Mouse (Mus musculus) adrenal gland, adult (tissue): ENCODE measurements at regions not wholly inside any gene's neighbourhood (a gene's known extent, or its start where the extent isn't known, plus 50 kb on each side); places are given as distances from the start of the nearest gene placed in this dataset.

ENCODE experiments used
- DNase-seq, 2 experiments: peaks; one replicate each; pipeline ENCODE4 v3.0.0; 2022 to 2023; ENCODE audit warnings: low spot score in 1 of 2; ENCODE audit not compliant: inconsistent age in 2 of 2

DNA sequence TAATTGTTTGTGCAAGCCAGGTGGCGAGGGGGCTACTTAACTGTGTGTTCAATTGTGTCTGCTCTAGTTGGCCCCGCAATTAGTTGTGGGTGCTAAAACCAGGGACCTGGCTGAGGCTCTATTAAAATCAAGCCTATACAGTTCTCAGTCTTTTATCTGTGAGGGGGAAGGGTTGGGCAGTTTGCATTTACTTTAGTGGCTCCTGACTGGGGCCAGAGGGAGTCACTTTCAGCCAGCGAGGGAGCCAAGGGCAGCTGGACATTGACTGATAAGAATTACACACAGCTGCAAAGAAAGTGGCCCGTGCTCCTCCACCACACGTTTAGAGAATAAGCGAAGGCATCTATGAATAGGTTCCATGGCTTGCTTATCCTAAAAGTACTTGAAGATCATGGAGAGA lies 403.1 kb upstream of the Nr2f2 start:
- no peak for DNase-seq

GRCm38 (mm10) chr7:70767697-70768096 lies 401.2 kb upstream of the Nr2f2 start:
- DNase-seq, result no peak

- DNase-seq, result no peak
Observed at GRCm38 (mm10) chr7:70756676-70757075, 390.1 kb upstream of the Nr2f2 start.

GRCm38 (mm10) chr7:70754826-70755225 lies 388.3 kb upstream of the Nr2f2 start:
- no peak for DNase-seq

DNA sequence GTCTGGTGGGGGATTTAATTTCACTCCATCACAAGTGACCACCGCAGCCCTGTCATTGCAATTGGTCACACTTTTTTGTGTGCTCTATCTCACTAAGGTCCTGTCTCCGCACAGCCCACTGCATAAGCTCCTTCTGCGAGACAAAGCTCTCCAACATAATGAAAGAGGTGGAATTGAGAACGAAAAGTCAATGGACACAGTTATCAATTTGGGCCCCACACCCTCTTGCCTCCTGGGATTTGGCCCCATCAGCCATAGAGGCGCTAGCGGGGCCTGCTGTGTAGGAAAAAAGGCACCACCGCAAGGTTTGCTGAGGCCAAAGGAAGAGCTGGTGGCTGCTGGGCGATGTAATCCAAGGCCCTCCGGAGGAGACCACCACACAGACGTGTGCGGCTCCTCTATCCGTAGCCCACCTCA lies 386.3 kb upstream of the Nr2f2 start:
- no peak for DNase-seq

DNA sequence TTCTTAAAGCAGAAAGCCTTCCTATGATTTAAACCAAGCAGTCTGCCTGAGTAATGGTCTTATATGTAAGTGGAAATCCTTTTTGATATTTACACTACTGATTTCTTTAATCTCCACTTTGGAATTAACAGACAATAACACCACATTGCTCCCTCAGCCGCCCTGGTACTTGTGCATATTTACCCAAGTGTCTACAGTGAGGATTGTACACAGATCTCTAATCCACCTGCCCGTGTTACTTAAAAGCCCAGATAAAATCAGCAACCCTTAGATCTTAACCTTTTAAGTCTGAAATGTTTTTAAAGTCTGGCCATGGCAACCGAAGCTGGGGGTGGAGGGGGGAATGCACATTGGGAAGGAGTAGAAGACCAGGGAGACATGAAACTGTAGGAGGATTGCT lies 382.3 kb upstream of the Nr2f2 start:
- DNase-seq, result no peak

GRCm38 (mm10) chr7:70748345-70748744 lies 381.8 kb upstream of the Nr2f2 start:
- DNase-seq, result no peak

DNA sequence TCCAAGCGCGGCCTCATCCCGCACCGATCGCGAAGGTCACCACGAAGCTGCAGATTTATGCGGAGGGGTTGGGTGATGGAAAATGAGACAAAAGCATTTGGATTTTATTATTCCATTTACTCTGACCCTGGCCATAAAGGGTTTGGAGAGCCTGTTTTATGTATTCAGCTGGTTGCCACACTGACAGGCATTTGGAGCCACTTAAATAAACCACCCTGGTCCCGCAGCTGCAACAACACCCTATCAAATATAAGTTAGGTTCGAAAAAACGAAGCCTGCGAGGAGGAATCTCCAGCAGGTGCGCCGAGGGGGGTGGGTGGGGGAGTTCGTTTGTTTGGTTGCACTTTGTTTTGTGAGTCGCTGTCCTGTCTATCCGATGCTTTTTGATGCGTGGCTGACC lies 377.8 kb upstream of the Nr2f2 start:
- no peak for DNase-seq

GRCm38 (mm10) chr7:70735591-70735990 lies 369.1 kb upstream of the Nr2f2 start:
- DNase-seq, result no peak

DNA sequence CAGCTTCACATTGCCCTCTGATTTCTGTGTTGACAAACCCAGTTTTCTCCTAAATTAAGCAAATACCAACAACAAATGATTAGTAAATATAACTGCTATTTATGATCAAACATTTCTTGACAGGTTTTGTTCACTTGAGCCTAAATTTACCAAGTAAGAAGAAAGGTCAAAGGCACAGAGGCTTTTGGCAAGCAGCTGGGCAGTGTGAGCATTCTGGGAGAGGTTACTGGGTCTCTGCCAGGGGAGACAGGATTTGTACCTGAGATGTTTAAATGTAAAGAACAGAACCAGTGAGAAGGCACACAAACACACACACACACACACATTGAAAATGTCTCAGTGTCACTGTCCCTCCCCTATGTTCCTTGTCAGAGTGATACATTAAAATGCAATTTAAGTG lies 367.0 kb upstream of the Nr2f2 start:
- no peak for DNase-seq

- no peak for DNase-seq
Observed at GRCm38 (mm10) chr7:70729896-70730295, 363.4 kb upstream of the Nr2f2 start.

DNA sequence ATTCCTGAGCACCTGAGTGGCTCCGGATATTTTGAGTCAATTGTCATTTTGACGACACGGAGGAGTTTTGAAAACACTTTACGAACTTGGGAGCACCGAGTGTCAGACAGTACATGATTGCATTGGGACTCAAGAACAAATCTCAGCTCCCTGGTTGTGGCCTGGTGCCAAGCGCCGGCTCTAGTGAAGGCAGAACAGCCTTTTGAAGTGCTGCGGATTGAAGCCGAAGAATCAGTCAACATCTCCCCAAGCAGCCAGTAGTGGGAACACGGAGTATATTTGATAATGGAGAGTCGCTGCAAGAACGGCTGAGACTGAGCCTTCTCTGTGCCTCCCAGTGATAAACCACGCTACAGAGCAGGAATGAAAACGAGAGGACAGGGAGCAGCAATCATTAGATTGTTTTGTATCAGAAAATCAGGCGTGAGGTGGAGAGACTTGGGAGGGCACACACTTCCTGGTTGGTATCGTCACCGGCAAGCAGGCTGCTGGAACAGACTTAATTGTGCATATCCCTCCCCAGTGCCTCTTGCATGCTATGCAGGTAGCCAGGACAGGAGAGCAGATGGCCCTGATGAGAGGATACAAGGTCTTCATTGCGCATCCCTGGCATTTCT lies 351.7 kb upstream of the Nr2f2 start:
- DNase-seq, result peak; percentile 31 to 61

DNA sequence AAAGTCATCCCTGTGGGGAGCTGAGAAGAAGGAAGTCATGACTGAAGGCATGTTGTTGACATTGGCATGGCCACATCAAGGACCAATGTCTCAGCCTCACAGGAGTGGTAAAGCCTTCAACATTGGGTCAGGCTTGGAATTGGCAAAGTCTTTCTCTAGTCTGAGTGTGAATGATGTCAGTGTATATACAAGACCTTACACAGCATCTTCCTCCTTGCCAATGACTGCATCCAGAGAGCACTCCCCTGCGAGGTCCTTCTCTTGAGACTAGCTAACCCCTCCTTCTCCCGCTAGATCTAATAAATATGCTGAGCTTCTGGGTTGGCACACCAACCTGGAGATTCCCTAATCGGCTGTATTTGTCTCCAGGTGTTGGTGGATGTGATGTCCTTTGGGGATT lies 351.1 kb upstream of the Nr2f2 start:
- no peak for DNase-seq

DNA sequence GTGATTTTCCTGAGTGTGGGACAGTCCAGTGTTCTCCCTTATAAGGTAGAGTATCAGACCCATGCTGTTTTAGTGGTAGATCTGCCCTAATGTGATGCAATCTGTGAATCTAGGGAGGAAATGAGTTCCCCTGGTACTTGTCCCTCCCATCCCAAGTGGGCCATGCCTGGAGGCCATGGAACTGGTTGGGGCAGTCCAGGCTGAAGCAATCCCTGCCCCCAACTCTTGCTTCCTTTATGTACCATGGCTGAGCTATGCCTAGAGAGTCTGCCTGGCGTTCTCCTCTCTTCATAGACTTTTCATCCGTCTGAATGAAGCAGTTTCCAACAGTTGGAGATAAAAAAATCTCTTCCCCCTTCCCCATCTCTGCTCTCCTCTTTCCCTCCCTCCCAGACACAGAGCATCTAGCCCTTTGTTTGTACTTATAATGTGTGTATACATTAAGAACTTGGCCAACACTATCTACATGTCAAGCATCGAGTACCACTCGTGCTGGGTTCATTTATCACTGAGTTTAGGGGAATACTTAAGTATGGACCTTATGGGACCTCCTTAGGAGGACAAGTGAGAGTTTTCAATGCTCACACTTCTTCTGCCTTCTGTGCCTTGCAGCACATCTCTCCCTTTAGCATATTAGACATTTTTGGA lies 350.4 kb upstream of the Nr2f2 start:
- no peak for DNase-seq

DNA sequence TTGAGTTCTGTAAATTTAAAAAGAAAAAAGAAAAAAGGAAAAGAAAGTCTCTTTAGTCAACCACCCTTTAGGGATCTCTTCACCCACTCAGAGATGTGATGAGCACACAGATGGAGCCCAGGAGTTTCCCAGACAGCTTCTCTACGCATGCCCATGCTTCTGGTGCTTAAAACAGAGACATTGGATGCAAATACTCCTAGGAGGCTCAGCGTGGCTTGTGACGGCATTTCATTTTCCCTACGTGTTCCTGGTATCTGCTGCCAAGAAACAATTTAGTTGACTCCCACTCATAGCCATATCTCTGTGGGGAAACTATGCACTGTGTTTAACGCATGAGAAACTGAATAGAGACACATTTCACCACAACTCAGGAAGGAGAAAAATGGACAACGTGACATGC lies 345.6 kb upstream of the Nr2f2 start:
- DNase-seq, result no peak

- no peak for DNase-seq
Observed at GRCm38 (mm10) chr7:70706281-70706680, 339.7 kb upstream of the Nr2f2 start.

- DNase-seq, result no peak
Observed at GRCm38 (mm10) chr7:70703784-70704183, 337.2 kb upstream of the Nr2f2 start.

GRCm38 (mm10) chr7:70700461-70700860 lies 333.9 kb upstream of the Nr2f2 start:
- no peak for DNase-seq

DNA sequence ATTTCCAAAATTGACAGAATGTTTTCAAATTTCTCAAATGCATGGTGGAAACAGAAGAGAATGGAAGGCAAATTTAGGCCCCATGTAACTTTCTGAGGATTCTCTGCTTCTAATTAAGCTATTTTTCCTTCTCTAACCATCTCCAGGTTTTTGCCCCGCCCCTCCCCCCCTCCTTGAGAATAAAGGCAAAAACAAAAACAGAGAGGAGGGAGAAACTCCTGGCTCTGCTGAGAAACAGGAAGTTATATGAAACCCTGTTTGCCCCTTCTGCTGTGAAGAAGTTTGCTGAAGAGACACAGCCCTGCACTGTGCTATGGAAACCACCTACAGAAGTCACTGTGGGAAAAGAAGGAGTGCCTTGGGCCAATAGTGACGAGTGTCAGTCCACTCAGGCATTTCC lies 332.9 kb upstream of the Nr2f2 start:
- DNase-seq, result no peak

- no peak for DNase-seq
Observed at GRCm38 (mm10) chr7:70698986-70699385, 332.5 kb upstream of the Nr2f2 start.

DNA sequence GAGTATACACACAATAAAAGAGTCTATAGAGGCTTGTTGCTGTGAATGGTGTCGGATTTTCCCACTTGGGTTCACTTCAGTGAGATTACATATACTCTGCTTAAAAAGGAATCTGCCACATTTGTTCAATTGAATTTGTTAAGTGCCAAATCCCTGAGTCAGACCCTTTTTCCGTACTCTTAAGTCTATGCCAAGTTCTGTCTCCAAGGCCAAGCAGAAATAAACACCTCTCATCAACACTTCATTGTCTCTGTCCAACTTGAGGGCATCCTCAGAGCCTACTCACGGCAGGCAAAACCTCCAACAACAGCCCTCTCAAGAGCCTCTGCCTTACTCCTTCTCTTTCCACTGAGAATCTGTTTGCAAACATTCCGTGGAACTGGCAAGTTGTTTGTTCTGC lies 325.6 kb upstream of the Nr2f2 start:
- no peak for DNase-seq

GRCm38 (mm10) chr7:70690845-70691244 lies 324.3 kb upstream of the Nr2f2 start:
- no peak for DNase-seq

DNA sequence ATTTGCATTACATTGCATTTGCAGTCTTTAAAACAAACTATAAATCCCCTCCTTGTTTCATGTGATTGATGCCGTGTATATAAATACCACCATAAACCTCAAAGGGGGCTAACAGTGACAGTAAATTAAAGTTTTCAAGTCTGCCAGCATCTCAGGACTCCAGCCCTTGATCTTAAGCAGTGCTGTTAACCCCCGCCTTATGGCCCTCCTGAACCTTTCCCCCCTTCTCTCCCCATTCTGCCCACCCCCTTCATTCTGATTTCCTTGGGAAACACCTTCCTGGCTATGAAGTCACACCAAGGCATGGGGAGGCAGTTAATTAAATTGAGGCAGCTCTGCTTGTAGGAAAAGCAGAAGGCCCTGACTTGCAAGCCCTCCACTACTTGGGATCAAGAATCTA lies 302.5 kb upstream of the Nr2f2 start:
- DNase-seq, result no peak
